Mouse (Mus musculus): ENCODE results near the gene Taar9.
"Not testable (repeated sequence)": the region's sequence is repeated elsewhere in the genome, so short reads cannot be mapped to it uniquely, and the experiment has no call there.

GRCm38 (mm10) chr10:24109434-24109833, at the start of gene Taar9:
- TF ChIP-seq CTCF (IDR thresholded peaks at IDR 0.05; ENCODE audit: control insufficient read depth, insufficient read depth, low read length); POLR2A (IDR thresholded peaks at IDR 0.05; ENCODE audit: borderline replicate concordance, control insufficient read depth, low read depth, low read length): not testable (repeated sequence)
